Mouse (Mus musculus): ENCODE measurements around the gene Xrcc5. TPM values are rescaled to one million over a fixed set of nuclear protein-coding genes. Genes with fewer than 3 reads are reported as not detected.

The Xrcc5 gene
- 10 to 100 TPM; 18.5 to 20.5 TPM for total RNA-seq (2021)
- long read RNA-seq, experiment 1, transcript Xrcc5-201 (21 exons, 2,555 nt): major isoform, 12 of 17 reads
- long read RNA-seq, experiment 1, partial matches to known transcripts: 1 of 17 reads
- long read RNA-seq, experiment 1, other reads (novel, unspliced or antisense): 4 of 17 reads
- long read RNA-seq, experiment 2, transcript Xrcc5-201 (21 exons, 2,555 nt): major isoform, 7 of 13 reads
- long read RNA-seq, experiment 2, partial matches to known transcripts: 1 of 13 reads
- long read RNA-seq, experiment 2, other reads (novel, unspliced or antisense): 5 of 13 reads

DNA sequence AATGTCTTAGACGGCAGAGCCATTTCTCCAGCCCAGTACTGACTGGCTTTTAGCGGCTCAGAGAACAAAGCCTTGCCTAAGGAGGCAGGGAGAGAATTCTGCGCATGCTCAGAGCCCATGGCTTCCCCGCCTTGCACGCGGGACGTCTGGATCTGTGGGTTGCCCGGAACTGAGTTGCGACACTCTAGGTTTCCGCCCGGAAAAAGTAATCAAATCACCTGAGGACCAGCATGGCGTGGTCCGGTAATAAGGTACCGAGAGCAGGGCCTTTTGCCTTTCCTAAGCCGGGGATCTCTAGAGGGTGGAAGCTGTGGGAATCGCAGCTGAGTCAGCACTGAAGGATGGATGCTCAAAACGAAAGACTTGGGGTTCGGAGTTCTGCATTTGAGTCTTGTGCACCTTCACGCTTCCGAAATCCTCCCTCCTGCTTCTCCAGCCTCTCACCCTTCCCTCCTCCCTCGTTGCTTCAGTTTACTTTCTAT lies at the start of gene Xrcc5:
Gene Xrcc5 (plus strand): TSS at position 105 of the 482 bp plus-strand sequence.
- Histone ChIP-seq H3K4me3 (peak within 1 kb of the TSS; percentile 92), H3K27ac (peak within 1 kb of the TSS; percentile 86)
- DNase-seq: peak; percentile 93
- no peak for TF ChIP-seq CTCF (IDR thresholded peaks at IDR 0.05)
- intact Hi-C loops (cut with DNase I): loop anchor here (2.0 kb wide), 1 partner anchor 23 kb away; the partner anchor contains the start of genes Pecr and Tmem169

DNA sequence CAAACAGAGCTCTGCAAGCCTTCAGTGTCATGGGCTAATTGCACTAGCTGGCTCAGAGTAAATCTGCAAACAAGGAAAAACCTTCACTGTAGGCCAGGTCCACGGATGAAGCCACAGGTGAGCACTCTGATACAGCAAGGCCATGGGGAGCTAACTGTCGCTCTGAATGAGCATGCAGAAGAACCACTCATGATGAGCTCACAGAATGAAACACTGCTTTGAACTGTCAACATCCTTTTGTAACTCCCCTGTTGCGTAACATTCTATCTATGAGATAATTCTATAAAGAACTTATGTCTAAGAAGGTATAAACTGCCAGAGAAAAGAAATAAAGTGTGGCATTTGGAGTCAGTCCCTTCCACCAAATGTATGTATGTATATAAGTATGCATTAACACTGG lies 44.1 kb upstream of the Xrcc5 start:
- TF ChIP-seq CTCF (IDR thresholded peaks at IDR 0.05): no peak
- no peak overlapping the region for H3K4me3 ChIP-seq
- intact Hi-C loops (cut with DNase I): no loop called here
- no peak for DNase-seq
- no peak overlapping the region for H3K27ac ChIP-seq

DNA sequence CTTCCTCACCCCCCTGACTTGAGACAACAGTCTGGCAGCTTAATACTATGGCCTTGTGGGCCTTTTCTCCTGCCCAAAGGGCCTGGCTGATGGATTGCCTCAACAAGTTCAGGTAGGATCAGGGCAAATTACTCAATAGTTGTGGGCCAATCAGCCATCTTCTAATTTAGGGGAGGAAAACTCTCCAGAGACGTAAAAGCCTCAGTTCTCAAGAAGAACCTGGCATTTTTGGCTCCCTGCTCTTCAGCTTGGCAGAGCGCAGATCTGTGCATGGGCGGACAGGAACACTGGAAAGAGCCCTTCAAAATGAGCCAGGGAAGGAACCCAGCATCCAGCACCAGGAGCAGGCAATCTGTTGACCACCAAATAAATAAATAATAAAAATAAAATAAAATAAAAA lies 29.1 kb upstream of the Xrcc5 start:
- Histone ChIP-seq H3K4me3 (no peak overlapping the region), H3K27ac (no peak overlapping the region)
- DNase-seq: no peak
- no peak for TF ChIP-seq CTCF (IDR thresholded peaks at IDR 0.05)
- intact Hi-C loops (cut with DNase I): no loop called here

DNA sequence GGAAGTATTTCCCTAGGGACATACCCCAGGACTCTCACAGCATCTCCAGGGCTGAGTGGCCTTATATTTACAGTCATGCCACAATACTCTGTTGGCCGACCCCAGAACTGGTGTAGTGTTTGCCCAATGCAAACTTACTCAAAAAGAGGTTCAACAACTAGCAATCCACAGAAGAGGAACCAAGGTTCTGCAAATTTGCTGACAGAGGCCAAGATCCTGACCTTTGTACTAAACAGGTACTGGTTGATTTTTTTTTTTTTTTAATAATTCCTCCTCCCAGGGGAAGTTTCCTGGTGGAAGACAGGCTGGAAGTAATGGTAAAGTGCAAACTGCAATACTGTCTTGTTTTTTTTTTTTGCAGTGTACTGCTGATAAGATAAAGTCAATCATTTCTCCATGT lies 24.6 kb upstream of the Xrcc5 start:
- TF ChIP-seq CTCF (IDR thresholded peaks at IDR 0.05): no peak
- intact Hi-C loops (cut with DNase I): loop anchor here (5.0 kb wide), 1 partner anchor 35 kb away; no protein-coding TSS in a partner anchor
- no peak overlapping the region for H3K4me3 ChIP-seq
- no peak for DNase-seq
- no peak overlapping the region for H3K27ac ChIP-seq

DNA sequence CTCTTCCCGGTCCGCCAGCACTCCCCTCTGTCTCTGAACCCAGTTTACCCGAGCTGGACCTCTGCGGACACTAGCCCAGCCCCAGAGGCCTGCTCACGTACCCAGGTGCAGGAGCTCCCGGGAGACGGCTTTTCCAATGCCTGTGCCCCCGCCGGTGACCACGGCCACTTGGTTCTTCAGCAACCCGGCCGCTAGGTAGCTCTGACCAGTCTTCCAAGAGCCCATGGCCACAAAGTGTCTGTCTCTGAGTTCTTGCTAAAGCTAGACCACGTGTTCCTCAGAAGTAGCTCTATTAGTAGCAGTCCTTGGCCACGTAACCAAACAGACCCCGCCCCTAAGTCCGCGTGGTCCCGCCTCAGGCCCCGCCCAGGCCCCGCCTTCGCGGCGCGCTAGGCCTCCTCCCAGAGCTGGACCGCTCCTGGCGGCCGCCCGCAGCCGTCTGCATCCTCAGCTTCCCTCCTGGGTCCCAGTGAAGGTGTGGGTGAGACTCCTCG lies 23.2 kb upstream of the Xrcc5 start, which contains the start of the genes Pecr and Tmem169:
Gene Pecr (minus strand): TSS at position 323 of the 494 bp plus-strand sequence.
Gene Tmem169 (plus strand): TSS at position 378 of the 494 bp plus-strand sequence.
- DNase-seq: peak; percentile 96
- intact Hi-C loops (cut with DNase I): loop anchor here (2.0 to 5.0 kb wide), 2 partner anchors 23 to 37 kb away; partner anchors contain the start of gene Xrcc5
- peak within 1 kb of the TSS; percentile 95 for H3K27ac ChIP-seq
- TF ChIP-seq CTCF (IDR thresholded peaks at IDR 0.05): peak; percentile 46
- H3K4me3 ChIP-seq: peak within 1 kb of the TSS; percentile 94

DNA sequence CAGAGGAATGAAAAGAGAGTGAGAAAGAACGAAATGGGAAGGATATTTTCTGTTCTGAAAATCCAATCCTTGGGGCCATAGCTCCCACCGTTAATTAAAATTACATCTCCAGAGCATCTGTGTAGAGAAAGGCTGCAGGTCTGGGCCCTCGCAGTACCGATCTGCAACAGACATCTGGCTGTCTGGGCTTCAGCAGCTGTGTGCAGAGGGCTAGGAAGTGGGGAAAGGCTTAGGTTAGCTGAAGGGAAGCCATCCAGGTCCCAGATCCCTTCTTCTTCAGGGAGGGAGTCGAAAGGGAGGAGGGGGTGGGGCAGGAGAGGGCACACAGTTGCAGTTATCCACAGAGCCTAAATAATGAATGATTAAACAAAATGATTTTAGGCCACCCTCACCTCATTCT lies 22.7 kb upstream of the Xrcc5 start:
- Histone ChIP-seq H3K27ac (no peak overlapping the region), H3K4me3 (peak overlapping the region; percentile 94)
- no peak for TF ChIP-seq CTCF (IDR thresholded peaks at IDR 0.05)
- intact Hi-C loops (cut with DNase I): loop anchor here (2.0 to 5.0 kb wide), 2 partner anchors 22 to 37 kb away; partner anchors contain the start of gene Xrcc5
- DNase-seq: no peak

DNA sequence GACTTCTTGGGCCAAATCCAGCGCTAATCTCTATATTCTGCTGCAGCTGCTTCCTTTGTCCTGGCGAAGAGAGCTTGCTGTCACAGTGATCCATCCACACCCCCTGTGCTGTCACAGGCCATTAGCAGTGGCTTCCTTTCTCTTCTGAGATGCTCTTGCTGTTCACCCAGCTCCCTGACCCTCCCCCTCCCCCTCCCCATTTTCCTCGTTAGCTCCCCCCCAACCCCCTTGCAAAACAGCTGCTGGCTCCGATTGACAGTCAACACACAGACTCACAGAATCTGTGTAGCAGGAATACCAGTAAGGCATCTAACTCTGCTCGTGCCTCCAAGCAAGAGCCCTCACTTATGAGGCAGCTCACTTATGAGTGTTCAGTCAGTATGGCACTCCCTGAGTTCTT lies 20.3 kb upstream of the Xrcc5 start:
- intact Hi-C loops (cut with DNase I): no loop called here
- TF ChIP-seq CTCF (IDR thresholded peaks at IDR 0.05): no peak
- Histone ChIP-seq H3K27ac (no peak overlapping the region), H3K4me3 (no peak overlapping the region)
- no peak for DNase-seq

DNA sequence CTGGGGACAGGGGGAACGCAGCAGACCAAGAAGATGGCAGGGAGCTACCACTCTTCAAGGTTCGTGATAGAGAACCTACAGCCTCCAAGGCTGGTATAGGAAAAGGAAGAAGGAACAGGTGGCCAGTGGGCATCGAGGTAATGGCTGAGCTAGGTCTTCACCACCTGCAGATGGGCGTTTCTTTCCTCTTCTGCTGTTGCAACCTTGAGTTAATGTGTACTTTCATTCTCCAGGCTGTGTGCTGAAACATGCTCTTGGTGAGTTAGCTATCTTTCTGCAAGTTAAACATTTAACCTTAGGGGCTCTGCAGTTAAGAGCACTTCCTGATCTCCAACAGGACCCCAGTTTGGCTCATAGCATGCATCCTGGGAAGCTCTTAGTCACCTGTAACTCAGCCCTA lies 19.3 kb upstream of the Xrcc5 start:
- DNase-seq: no peak
- Histone ChIP-seq H3K27ac (no peak overlapping the region), H3K4me3 (no peak overlapping the region)
- no peak for TF ChIP-seq CTCF (IDR thresholded peaks at IDR 0.05)
- intact Hi-C loops (cut with DNase I): no loop called here

DNA sequence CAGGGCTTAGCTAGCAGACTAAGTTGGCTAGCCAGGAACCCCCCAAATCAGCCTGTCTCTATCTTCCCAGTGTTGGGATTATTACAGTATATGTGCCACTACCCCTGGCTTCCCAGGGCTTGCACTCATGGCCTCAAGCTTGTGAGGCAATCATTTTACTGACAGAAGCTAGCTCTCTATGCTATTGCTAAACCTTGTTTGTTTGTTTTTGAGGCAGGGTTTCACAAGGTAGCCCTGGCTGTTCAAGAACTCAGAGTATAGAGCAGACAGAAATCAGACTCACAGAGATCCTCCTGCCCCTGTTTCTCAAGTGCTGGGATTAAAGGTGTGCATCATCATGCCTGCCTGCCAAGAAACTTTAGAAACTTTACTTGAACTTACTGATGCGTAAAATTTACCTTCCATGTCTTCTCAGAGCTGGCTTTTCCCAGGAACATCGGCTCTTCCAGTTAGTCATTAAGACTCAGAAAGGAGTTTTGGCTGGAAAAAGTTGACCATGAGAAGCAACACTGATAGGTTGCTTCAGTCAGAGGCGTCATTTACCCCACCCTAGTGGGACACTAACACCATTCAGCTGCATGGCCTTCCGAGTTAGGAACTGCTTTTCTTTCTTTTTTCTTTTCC lies 18.6 kb upstream of the Xrcc5 start:
- intact Hi-C loops (cut with DNase I): no loop called here
- no peak overlapping the region for H3K27ac ChIP-seq
- DNase-seq: no peak
- no peak overlapping the region for H3K4me3 ChIP-seq
- no peak for TF ChIP-seq CTCF (IDR thresholded peaks at IDR 0.05)

DNA sequence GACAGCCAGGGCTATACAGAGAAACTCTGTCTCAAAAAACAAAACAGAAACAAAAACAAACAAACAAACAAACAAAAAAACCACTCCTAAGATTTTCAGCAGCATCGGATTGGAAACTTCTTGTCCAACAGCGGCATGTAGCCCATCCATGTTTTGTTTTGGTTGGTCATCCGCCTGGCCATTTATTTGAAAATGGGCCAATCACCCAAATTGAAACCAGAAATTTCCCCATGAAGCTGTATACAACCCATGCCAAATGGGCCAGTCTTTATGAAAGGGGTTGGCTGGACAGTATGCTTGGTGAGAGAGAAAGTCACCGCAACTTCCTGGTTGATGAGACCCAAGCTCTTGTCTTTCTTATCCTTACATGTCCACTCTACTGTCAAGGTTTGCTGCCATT lies 16.3 kb upstream of the Xrcc5 start:
- intact Hi-C loops (cut with DNase I): no loop called here
- no peak for TF ChIP-seq CTCF (IDR thresholded peaks at IDR 0.05)
- DNase-seq: no peak
- Histone ChIP-seq H3K4me3 (no peak overlapping the region), H3K27ac (no peak overlapping the region)

DNA sequence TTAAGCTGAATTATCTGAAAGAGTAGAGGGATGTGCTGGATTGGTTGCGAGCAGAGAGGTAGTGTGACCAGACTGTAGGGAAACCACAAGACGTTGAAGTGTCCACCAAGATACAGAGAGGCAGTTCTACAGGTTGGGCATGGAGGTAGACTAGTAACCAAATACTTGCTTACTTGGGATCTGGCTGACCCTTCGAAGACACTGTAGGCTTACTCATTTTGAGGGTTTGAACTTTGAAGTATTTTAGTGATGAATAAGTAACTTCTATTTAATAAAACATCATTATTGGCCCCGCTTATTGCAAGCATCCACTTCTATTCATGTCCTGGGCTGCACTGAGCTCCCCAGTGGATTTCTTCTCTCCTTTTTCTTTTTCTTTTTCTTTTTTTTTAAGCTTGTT lies 15.8 kb upstream of the Xrcc5 start:
- intact Hi-C loops (cut with DNase I): no loop called here
- Histone ChIP-seq H3K4me3 (no peak overlapping the region), H3K27ac (no peak overlapping the region)
- no peak for TF ChIP-seq CTCF (IDR thresholded peaks at IDR 0.05)
- DNase-seq: no peak

DNA sequence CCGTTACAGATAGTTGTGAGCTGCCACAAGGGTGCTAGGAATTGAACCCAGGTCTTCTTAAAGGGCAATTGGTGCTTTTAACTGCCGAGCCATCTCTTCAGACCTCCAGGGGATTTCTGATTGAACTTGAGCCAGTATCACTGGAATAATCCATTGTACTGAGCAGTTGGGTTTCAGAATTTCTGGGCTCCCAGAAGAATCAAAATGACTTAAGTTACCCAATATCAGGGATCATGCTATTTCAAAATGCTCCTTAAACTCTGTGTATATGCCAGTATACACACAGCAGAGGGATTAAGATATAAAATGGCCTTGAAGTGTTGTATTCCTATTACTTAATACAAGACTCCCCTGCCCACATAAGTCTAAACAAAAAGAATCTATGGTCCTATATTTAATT lies 15.3 kb upstream of the Xrcc5 start:
- Histone ChIP-seq H3K4me3 (no peak overlapping the region), H3K27ac (no peak overlapping the region)
- intact Hi-C loops (cut with DNase I): no loop called here
- TF ChIP-seq CTCF (IDR thresholded peaks at IDR 0.05): no peak
- no peak for DNase-seq
